Mouse (Mus musculus) embryo, embryonic 10 days (tissue): ENCODE results near the gene 4933415A04Rik.
A peak's percentile ranks its signal among the peaks of the same experiment; 100 is the strongest.

Experiments used
- DNase-seq: peaks from one replicate; pipeline ENCODE4 v3.0.0-alpha.2; 2015; ENCODE audit warnings: low spot score

The 4933415A04Rik gene

DNA sequence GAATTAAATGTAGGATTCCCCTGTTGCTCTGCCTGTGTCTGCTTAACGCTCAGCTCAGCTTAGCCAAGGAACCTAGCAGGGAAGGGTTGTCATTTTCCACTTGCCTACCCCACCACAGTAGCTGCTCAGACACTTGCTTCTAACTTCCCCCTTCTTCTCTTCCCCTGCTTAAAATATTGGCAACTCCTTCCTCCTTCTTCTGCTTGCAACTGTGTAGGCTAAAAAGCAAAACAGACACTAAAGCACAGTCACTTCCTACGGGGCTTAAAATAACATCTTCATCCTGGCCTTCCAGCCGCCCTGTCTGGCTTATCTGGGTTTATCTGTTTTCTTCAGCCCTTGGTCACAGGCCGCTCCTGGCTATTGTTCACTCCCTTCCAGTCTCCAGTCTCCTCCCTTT is 45.7 kb downstream of the 4933415A04Rik start:
- DNase-seq: no peak

GRCm38 (mm10) chr11:43633165-43633564 is 46.3 kb downstream of the 4933415A04Rik start:
- no peak for DNase-seq

GRCm38 (mm10) chr11:43633658-43634401 is 47.0 kb downstream of the 4933415A04Rik start:
- peak; percentile 85 for DNase-seq

- no peak for DNase-seq
Measured at GRCm38 (mm10) chr11:43636761-43637160, 49.9 kb downstream of the 4933415A04Rik start.

DNA sequence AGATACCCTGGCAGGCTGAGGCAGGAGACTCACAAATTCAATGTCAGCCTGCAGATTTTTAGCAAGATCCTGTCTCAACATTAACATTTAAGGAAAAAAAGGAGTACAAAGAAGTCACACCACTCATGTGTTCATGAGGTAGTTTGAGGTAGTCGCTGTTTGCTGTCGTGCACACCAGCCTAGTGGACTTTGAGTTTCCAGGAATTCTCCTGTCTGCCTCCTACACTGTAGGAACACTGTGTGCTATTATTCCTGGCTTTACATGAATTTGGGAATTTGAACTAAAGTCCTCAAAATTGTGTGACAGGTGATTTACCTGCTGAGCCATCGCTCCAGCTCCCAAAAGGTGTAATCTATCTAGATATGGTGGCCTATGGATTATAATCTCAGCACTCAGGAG is 51.6 kb downstream of the 4933415A04Rik start:
- no peak for DNase-seq
